Mouse (Mus musculus): ENCODE measurements around the gene Dynlt1f. TPM values are rescaled to one million over a fixed set of nuclear protein-coding genes. Genes with fewer than 3 reads are reported as not detected.
"Not testable (repeated sequence)": the region's sequence is repeated elsewhere in the genome, so short reads cannot be mapped to it uniquely, and the experiment has no call there.

The Dynlt1f gene
- polyA plus RNA-seq (2015; fragmentation: Nextera tagmentation; extraction: Ambion mirVana): 238 and 242 TPM in 2 replicates

GRCm38 (mm10) chr17:6655567-6656281, at the start of gene Dynlt1f:
Gene Dynlt1f (minus strand): TSS chr17:6655900.
- peak within 1 kb of the TSS; percentile 91 for H3K27ac ChIP-seq (replicated peaks)
- not testable (repeated sequence) for H3K36me3 ChIP-seq, H3K27me3 ChIP-seq, H3K9me3 ChIP-seq, H3K4me1 ChIP-seq
- peak within 1 kb of the TSS; percentile 40 for H3K4me2 ChIP-seq (replicated peaks)
- 3% methylated on average over 25 of the region's 33 CpGs for WGBS
- peak within 1 kb of the TSS; percentile 58 for H3K9ac ChIP-seq (replicated peaks)
- ATAC-seq (replicated peaks): peak; percentile 96
- peak within 1 kb of the TSS; percentile 50 for H3K4me3 ChIP-seq

- not testable (repeated sequence) for H3K27me3 ChIP-seq; H3K9me3 ChIP-seq; H3K4me2 ChIP-seq (replicated peaks); H3K36me3 ChIP-seq; H3K9ac ChIP-seq (replicated peaks); H3K4me1 ChIP-seq; H3K4me3 ChIP-seq
- ATAC-seq (replicated peaks): peak; percentile 93
- WGBS: 28% methylated on average over 9 of the region's 9 CpGs
- peak overlapping the region; percentile 81 for H3K27ac ChIP-seq (replicated peaks)
These were observed 47.9 kb upstream of the Dynlt1f start for GRCm38 (mm10) chr17:6703381-6704270.

GRCm38 (mm10) chr17:6702625-6703221, 47.0 kb upstream of the Dynlt1f start:
- H3K9ac ChIP-seq (replicated peaks); H3K36me3 ChIP-seq; H3K27me3 ChIP-seq; H3K27ac ChIP-seq (replicated peaks); H3K4me1 ChIP-seq; H3K4me3 ChIP-seq; H3K4me2 ChIP-seq (replicated peaks); H3K9me3 ChIP-seq: not testable (repeated sequence)
- 27% methylated on average over 2 of the region's 8 CpGs for WGBS
- ATAC-seq (replicated peaks): peak; percentile 55

GRCm38 (mm10) chr17:6700077-6700476, 44.4 kb upstream of the Dynlt1f start:
- not testable (repeated sequence) for ATAC-seq (replicated peaks); H3K27ac ChIP-seq (replicated peaks); H3K9me3 ChIP-seq; H3K36me3 ChIP-seq; H3K9ac ChIP-seq (replicated peaks); H3K4me3 ChIP-seq; H3K4me1 ChIP-seq; H3K4me2 ChIP-seq (replicated peaks); H3K27me3 ChIP-seq
- WGBS: 79% methylated on average over 4 of the region's 7 CpGs

- H3K36me3 ChIP-seq; H3K4me3 ChIP-seq; H3K27ac ChIP-seq (replicated peaks); ATAC-seq (replicated peaks); H3K9ac ChIP-seq (replicated peaks); H3K4me2 ChIP-seq (replicated peaks); H3K4me1 ChIP-seq; H3K27me3 ChIP-seq; H3K9me3 ChIP-seq: not testable (repeated sequence)
- 95% methylated on average over 9 of the region's 9 CpGs for WGBS
These were observed 43.8 kb upstream of the Dynlt1f start for GRCm38 (mm10) chr17:6699502-6699901.

GRCm38 (mm10) chr17:6697224-6697775, 41.6 kb upstream of the Dynlt1f start:
- WGBS: 21% methylated on average over 4 of the region's 4 CpGs
- peak; percentile 74 for ATAC-seq (replicated peaks)
- H3K4me1 ChIP-seq; H3K27me3 ChIP-seq; H3K36me3 ChIP-seq; H3K9ac ChIP-seq (replicated peaks); H3K27ac ChIP-seq (replicated peaks); H3K4me2 ChIP-seq (replicated peaks); H3K4me3 ChIP-seq; H3K9me3 ChIP-seq: not testable (repeated sequence)

GRCm38 (mm10) chr17:6696521-6696920, 40.8 kb upstream of the Dynlt1f start:
- H3K4me1 ChIP-seq; H3K4me3 ChIP-seq; H3K9ac ChIP-seq (replicated peaks); H3K27me3 ChIP-seq; H3K9me3 ChIP-seq; H3K4me2 ChIP-seq (replicated peaks); ATAC-seq (replicated peaks); H3K36me3 ChIP-seq; H3K27ac ChIP-seq (replicated peaks): not testable (repeated sequence)
- 61% methylated on average over 8 of the region's 8 CpGs for WGBS

- H3K27ac ChIP-seq (replicated peaks); H3K27me3 ChIP-seq; H3K4me2 ChIP-seq (replicated peaks); H3K9me3 ChIP-seq; H3K9ac ChIP-seq (replicated peaks); H3K36me3 ChIP-seq; H3K4me1 ChIP-seq; H3K4me3 ChIP-seq; ATAC-seq (replicated peaks): not testable (repeated sequence)
- 82% methylated on average over 9 of the region's 9 CpGs for WGBS
These were observed 40.0 kb upstream of the Dynlt1f start for GRCm38 (mm10) chr17:6695712-6696111.

- H3K4me1 ChIP-seq; H3K9ac ChIP-seq (replicated peaks); H3K4me3 ChIP-seq; ATAC-seq (replicated peaks); H3K4me2 ChIP-seq (replicated peaks); H3K36me3 ChIP-seq; H3K27ac ChIP-seq (replicated peaks); H3K9me3 ChIP-seq; H3K27me3 ChIP-seq: not testable (repeated sequence)
- WGBS: 9% methylated on average over 2 of the region's 2 CpGs
These were observed 35.9 kb upstream of the Dynlt1f start for GRCm38 (mm10) chr17:6691596-6691995.

GRCm38 (mm10) chr17:6689344-6689743, 33.6 kb upstream of the Dynlt1f start:
- H3K4me2 ChIP-seq (replicated peaks); H3K36me3 ChIP-seq; H3K4me3 ChIP-seq; ATAC-seq (replicated peaks); H3K9ac ChIP-seq (replicated peaks); H3K27me3 ChIP-seq; H3K4me1 ChIP-seq; H3K27ac ChIP-seq (replicated peaks); H3K9me3 ChIP-seq: not testable (repeated sequence)
- WGBS: 86% methylated on average over 2 of the region's 4 CpGs

GRCm38 (mm10) chr17:6686299-6686971, 30.7 kb upstream of the Dynlt1f start:
- not testable (repeated sequence) for H3K27me3 ChIP-seq; ATAC-seq (replicated peaks); H3K36me3 ChIP-seq; H3K4me2 ChIP-seq (replicated peaks); H3K4me3 ChIP-seq; H3K9me3 ChIP-seq; H3K27ac ChIP-seq (replicated peaks); H3K4me1 ChIP-seq; H3K9ac ChIP-seq (replicated peaks)
- 95% methylated on average over 2 of the region's 4 CpGs for WGBS

Data from forebrain, embryonic 15.5 days (tissue).